Mouse (Mus musculus): ENCODE measurements around the gene Shroom3.

Shroom3 gene

DNA sequence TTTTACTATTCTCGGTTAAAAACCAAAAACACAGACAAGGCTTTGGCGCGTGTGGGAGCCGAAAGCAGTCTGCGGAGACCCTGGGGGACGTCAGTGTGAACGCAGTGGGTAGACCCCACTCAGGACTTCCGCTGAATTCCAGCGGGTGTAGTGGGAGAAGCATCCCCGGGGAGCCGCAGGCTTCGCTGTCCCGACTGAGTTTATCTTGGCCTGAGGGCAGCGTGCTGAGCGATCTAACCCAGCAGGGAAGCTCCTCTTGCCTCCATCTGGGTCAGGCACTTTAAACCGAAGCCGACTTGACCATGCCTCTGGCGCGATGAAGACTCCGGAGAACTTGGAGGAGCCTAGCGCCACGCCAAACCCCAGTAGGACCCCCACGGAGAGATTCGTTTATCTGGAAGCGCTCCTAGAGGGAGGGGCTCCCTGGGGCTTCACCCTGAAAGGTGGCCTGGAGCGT is at the start of gene Shroom3:
Gene Shroom3, plus strand, starts transcription at position 85 of the 457 bp plus-strand sequence.
- DNase-seq (ENCODE audit: low read depth, low spot score): no peak

DNA sequence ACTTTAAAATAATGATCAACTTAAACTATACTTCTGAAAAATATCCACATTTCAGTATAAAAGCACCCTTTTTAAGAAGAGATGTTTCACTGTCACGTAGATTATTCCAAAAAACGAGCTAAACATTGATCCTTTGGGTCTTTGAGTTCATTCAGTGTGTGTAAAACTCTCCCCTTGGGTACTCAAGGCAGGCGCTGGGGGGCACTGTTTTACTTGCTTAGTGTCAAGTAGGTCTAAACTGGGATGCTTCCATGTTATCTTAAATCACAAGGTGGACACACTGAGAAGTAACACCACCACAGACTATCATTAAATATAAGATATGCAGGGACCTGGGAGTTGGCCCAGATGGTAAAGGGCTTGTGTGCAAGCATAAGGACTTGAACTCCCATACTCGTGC is 49.7 kb upstream of the Shroom3 start:
- DNase-seq (ENCODE audit: low read depth, low spot score): no peak

DNA sequence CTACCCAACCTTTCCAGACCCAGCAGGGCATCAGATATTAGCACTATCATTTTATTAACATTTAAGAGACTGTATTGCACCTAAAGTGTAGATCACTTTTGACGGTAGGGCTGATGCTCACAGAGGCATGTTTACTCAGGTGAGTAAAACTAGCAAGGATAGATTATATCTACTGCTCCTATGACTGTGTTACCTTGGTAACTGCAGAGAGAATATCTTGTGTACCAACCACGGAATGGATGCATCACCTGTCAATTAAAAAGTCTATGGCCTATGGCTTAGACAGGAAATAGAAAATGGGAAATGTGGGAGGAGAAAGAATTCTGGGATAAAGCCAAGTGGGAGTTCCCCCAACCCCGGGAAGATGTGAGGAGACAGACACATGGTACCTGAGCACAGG is 48.3 kb upstream of the Shroom3 start:
- no peak for DNase-seq (ENCODE audit: low read depth, low spot score)

DNA sequence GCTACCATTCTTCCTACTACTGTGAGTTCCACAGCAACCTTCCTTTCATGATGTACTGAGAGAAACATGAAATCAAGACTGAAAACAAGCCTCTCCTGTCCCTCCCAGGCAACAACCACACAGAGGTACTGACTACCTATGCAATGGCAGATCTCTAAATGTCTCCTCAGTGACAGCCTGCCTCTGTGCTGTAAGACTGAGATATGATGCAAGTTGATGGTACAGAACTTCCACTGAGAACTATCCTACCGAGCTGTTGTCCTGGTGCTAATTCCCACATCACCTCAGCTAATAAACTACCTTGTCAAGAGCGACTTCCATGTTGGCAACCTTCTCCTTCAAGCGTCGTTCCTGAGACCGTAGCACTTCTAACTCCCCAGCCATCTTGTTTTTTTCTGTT is 47.3 kb upstream of the Shroom3 start:
- DNase-seq (ENCODE audit: low read depth, low spot score): no peak

DNA sequence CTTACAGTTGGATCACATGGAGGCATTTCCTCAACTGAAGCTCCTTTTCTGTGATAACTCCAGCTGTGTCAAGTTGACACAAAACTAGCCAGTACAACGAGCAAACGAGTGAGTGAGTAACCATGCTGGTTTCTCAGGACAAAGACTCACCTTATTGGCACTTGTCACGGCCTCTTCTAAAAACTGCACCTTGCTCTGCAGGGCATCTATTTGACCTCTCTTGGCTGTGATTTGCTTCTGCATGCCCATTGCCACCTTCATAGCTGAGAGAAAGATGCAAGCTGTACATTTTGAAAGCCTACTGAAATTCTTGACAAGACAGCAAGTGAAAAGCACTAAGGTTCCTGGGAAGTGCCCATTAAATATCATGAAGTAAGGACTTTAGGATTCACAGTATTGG is 42.4 kb upstream of the Shroom3 start:
- no peak for DNase-seq (ENCODE audit: low read depth, low spot score)

DNA sequence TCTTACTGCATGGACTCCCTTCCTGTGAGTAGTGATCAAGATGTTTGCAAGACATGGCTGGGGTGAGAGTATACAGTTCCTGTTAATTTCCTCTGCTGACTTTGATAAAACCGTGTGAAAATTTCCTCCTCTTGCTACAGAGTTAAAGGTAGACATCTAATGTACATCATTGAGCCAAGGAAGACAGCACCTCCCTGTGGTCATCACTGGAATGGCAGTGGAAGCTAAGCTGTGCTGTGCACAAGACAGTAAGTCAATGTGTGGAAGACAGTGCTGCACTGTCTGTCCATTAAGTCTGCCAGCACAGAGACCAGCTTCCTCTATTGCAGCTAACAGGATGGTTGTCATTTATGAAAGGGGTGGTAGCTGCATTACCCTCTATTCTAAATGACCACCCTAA is 27.0 kb upstream of the Shroom3 start:
- DNase-seq (ENCODE audit: low read depth, low spot score): peak; percentile 57

DNA sequence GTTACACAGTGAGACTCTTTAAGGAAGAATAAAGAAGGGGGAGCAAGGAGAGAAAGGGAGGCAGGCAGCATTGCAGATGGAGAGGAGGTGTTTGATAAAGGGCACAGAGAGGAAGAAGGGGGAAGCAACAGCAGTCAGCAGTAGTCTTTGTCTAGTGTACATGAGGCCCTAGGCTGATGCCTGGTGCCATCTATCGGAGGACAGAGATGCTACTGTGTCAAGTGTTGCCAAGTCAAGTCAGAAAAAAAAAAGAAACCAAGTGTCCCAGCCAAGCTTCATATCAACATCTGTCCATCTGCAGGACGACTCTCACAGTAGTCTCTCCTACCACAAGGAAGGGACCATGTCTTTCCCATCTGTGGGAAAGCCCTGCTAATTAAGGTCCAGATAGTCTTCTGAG is 18.9 kb upstream of the Shroom3 start:
- no peak for DNase-seq (ENCODE audit: low read depth, low spot score)

DNA sequence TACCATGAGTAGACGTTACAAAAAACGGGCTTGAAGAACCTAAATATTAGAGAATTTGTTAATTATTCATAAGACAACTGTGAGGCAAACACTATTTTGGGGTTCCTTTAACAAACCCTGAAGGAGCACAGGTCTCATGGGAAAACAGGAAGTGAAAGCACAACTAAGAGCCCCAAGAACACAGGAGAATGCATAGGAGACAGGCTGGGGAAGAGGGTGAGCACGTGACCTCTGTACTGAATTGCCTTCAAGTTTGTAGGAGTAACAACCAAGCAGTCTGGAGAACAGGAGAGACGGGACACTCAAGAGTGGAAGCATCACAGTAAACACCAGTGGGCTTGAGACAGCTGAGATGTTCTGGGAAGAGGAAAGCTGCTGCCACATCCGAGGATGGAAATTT is 16.4 kb upstream of the Shroom3 start:
- no peak for DNase-seq (ENCODE audit: low read depth, low spot score)

DNA sequence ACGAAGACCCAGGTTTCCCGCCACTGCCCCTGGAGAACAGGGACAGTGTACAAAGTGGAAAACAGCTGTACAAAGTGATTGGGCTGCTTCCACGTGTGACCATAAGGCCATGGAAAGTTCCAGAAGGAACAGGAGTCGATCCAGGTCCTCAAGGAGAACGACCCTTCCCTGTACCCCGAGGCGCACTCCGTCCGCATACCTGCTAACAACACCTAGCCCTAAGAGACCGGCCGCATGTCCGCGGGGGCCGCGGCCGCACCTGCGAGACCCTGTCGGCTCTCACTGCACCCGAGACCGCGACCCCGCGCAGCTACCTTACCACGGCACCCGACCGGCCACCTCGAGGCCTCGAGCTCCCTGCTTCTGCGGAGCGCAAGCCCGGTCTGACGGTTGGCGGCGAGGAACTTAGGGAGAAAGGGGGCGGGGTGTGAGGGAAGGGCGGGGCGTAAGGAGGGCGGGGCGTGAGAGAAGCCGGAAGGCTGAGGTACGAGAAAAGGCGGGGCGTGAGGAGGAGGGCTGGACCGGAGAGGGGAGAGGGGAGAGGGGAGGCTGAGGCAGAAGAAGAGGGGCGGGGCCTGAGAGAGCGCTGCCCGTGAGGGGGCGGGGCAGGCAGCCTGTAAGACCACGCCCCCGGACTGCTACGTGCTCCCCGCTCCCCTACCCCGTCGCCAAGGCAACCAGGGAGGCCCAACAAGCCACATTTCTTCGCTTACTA is 8.2 kb upstream of the Shroom3 start, which contains the start of gene Ccdc158:
Gene Ccdc158, minus strand, starts transcription at position 413 of the 715 bp plus-strand sequence.
- DNase-seq (ENCODE audit: low read depth, low spot score): peak; percentile 77

DNA sequence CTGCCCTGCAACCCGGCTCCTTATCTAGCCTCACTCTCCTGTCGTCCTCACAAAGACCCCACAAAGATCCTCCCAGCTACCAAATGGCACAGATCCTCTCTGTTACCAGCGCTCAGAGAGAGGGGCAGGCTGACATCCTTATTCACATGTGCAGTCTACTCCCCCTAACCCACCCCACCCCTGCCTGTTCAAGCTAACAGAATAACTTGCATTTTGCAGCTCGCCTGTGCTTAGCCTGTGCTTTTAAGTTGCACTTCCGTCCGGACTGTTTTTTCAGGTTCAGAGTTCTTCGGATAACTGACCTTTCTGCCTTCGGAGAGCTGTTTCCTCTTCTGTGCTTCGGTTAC is 7.7 kb upstream of the Shroom3 start:
- no peak for DNase-seq (ENCODE audit: low read depth, low spot score)

DNA sequence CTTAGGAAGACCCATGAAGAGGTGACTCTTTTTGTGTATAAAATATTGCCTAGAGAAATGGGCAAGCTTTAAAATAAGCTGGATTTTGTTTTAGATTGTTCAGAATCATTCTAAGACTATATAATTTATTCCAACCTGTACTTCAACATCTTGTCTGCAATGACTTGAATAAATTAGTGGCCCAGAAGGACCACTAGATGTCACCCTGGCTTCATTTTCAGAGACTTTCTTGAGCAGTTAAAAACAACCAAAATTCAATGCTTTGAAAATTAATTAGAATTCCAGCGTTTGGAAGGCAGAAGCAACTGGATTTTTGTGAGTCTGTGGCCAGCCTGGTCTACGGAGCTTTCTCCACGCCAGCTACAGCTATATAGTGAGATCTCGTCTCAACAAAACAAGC is 3.8 kb upstream of the Shroom3 start:
- DNase-seq (ENCODE audit: low read depth, low spot score): no peak

DNA sequence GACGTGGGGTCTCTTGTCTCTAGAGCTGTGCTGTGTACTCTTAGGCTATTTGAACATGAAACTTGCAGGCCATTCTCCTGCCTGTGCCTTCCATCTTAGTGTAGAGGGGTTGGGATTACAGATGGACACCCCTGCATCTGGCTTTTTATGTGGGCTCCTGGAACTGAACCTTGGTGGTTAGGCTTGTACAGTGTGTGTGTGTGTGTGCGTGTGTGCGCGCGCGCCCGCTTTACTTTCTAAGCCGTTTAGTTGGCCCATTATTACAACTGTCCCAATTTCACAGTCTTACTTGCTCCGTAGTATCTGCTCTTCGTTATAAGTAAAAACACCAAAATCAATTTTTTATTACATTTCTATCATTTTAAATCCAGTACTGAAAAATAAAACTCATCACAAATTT is 1.4 kb upstream of the Shroom3 start:
- no peak for DNase-seq (ENCODE audit: low read depth, low spot score)

DNA sequence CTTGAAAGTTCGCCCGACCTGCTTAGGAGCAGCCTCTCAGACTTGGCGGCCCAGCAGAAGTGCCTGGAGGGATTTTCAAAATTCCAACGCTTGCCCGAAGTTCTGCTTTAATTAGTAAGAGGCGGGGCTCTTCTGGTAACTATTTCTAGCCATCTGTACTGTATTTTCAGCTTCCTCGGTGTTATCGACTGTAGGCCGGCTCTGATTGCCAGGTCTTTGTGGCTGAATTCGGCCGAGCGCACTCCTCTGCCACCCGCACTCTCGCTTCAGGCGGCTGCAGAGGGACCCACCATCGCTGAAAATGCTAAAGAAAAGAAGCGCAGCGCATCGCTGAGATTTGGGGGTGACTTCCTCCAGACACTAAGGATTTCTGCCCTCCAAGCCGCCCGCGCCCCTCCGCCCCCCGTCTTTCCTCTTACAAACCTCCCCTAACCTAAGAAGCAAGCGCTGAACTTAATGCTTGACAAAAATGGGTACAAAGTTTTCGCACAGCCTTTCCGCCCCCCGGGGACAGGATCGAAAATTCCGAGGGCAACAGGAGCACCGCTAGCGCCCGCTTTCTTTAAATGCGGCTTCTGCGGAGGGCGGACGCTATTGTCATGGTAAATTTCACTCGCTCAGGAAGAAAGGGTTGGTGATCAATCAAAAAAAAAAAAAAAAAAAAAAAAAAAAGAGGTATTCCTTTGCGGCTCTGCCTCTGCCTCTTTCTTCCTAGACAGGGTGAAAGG is 450 bp upstream of the Shroom3 start:
- no peak for DNase-seq (ENCODE audit: low read depth, low spot score)

DNA sequence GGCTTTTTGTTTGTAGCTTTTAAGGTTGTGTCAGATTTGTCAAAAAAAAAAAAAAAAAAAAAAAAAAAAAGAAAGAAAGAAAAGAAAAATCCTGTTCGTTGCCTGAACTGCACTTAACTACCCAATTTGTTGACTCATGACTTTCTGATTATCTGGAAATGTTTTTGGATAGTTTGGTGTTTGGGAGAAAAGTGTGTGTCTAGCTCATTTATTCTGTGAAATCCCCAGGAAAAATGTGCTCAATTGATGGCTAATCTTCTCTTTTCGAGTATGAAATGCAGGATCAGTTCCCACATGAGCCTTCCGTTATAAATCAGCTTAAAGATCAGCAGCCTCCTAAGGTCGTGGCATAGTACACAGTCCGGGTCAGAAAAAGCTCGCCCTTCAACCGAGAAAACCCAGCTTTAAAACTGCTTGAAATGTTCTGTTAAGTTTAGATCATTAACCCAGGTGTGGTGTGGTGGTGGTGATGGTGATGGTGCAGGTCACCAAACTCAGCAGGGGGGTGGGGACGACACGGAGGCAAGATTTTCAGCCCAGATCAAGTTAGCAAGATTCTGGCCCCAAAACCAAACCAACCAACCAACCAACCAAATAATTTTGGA is 738 bp downstream of the Shroom3 start:
- DNase-seq (ENCODE audit: low read depth, low spot score): no peak

DNA sequence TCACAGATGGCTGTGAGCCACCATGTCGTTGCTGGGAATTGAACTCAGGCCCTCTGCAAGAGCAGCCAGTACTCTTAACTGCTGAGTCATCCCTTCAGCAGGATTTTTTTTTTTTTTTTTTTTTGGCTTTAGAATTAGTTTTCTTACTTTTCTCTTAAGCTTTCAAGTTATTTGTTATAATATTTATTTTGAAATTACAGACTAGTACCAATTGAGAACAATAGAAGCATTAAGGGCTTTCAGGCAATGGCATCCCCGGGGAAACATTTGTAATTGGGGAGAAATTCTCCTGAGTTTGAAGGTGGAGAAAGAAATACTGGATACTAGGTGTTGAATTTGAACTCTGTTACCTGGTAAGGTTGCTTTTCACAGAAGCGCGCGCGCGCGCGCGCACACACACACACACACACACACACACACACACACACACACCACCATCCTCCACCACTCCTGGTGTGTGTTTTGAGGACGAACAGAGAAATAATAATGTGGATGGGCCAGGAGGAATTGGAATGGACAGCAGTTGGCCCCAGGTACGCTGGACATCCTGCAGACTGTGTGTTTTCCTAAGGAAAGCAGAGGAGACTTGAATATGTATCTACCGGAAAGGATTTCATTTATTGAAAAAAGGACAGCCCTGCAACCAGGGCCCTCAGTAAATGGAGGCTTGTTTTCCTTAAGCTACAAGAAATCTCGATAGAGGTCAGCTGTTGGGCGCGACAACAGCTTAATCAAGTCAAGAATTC is 1.7 kb downstream of the Shroom3 start:
- DNase-seq (ENCODE audit: low read depth, low spot score): no peak

DNA sequence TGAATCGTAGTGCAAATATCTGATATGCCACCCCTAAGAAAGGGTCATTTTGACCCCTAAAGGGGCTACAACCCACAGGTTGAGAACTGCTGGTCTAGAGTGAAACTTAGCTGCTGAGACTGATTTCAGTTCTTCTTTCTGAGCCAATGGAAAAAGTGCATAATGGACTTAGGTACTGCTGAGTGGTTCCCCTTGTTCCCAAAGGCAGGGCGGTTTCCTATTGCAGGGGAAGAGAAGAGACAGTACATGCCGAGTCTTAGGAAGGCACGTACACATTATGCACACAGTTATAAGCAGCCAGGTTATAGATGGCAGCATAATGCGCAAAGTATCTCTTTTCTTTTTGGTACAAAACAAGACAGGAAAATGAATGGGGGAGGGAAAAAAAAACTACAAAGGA is 4.9 kb downstream of the Shroom3 start:
- no peak for DNase-seq (ENCODE audit: low read depth, low spot score)

DNA sequence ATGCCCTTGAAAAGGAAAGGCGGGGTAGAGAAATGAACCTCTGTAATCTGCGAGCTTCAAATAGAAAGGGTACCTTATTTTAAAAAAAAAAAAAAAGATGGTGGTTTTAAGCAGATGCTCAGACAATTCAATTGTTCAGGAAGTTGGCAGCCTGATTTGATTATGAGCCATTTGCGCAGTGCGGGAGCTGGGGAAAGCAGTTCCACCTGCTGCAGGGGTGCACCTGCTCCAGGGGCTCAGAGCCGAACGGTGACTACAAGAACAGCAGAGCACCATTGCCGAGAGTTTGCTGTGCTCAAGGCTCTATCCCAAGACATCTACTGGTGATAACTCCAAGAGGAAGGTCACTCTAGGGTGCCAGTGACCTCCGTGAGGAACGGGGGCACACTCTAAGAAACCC is 5.3 kb downstream of the Shroom3 start:
- DNase-seq (ENCODE audit: low read depth, low spot score): no peak

DNA sequence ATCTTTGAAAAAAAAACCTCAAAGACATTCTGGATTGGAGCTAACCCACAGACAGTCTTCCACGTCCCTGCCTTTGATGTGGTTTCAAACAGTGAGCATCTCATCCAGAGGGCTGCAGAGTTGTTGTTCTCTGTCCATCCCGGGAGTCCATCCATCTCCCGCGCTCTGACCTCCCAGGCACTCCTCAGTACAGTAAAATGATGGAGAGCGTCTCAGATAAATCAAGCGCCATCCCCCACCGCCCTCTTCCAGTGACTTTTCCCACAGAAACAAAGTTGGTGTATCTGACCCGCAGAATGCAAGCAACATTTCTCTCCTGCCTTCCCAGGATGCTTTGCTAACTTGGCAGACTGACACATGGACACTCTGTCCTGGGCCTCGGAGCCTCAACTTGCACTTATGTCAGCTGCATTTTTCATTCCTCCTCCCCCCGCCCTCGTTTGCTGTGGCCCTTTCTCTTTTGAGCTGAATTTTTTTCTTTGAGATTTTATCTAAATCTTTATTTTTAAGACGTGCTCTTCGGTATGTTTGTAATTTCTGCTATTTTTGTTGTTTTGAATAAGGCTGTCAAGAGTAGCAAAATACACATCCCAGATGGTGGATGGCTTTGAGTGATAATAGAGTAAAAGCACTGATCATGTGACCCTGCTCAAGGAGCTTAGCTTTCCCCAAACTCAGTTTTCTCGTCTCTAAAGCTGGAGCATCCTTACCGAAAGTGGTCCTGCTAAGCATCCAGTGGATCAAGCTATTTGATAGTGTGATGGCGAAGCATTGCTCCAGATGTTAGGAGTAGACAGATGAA is 9.2 kb downstream of the Shroom3 start:
- DNase-seq (ENCODE audit: low read depth, low spot score): no peak

DNA sequence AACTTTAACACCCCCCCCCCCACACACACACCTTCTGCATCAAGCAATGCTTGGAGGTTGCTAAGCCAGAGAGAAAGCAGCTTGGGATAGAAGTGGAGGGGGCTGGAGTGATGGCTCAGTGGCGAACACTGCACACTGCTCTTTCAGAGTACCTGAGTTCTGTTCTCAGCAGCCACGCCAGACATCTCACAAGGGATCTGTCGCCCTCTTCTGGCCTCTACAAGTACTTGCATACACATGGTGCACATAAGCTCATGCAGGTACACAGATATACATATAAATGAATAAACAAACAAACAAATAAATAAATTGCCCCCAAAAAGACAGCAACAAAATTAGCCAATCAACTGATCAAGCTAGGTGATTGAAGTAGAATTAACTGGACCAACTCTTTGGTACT is 10.5 kb downstream of the Shroom3 start:
- no peak for DNase-seq (ENCODE audit: low read depth, low spot score)

DNA sequence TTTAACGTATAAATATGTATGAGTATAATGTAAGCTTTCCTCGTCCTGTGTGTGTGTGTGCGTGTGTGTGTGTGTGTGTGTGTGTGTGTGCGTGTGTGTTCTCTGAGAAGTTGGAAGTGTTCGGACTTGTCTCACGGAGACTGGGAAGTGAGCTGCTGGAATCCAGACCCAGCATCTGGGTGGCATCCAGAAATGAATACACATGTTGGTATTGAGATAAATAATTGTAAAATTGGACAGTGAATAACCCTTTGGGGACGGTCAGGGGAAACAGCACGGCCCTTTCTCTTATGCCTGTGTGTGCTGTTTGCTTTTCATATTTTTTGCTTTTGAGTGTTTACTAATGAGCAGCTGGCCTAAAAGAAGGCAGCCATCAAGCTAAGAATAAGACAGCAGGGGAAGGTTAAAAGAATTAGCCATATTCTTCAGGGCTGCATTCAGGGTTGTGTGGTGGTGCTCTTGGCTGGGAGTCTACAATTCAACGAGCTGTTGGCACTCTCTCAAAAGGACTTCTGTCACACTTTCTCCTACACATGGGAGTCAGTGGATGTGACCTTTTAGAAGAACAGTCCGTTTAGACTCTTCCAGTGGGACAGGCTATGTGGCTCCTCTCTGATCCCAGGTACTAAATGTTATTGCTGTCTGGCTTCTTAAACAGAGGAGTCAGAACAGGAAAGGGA is 11.2 kb downstream of the Shroom3 start:
- DNase-seq (ENCODE audit: low read depth, low spot score): no peak

All from CD4-positive helper T cell, adult 2 months (primary cell).